Mouse (Mus musculus) G1E (cell line): ENCODE data around the gene Atp2b2. TPM values are rescaled to one million over a fixed set of nuclear protein-coding genes. Genes with fewer than 3 reads are reported as not detected.

Experiments
- ATAC-seq: 2 replicates; pipeline ENCODE4 v1.8.0; 2016; ENCODE audit warnings: mild to moderate bottlenecking; ENCODE audit not compliant: insufficient number of reproducible peaks, poor library complexity, low FRiP score, severe bottlenecking; ENCODE audit errors: extremely low read depth
- DNase-seq: peaks from one replicate; pipeline ENCODE4 v3.0.0; 2012; ENCODE audit warnings: low spot score
- H3K27me3 ChIP-seq: 2 replicates; pipeline ENCODE4 v1.6.1; 2012; ENCODE audit warnings: mild to moderate bottlenecking, low read length, inconsistent platforms; ENCODE audit not compliant: insufficient read depth
- H3K36me3 ChIP-seq: replicated peaks from 2 replicates; pipeline ENCODE3; 2012; ENCODE audit warnings: mild to moderate bottlenecking, inconsistent platforms
- H3K4me1 ChIP-seq: 2 replicates; pipeline ENCODE4 v1.6.1; 2012; ENCODE audit warnings: low read depth, low read length, inconsistent platforms, mixed read lengths; ENCODE audit not compliant: insufficient read depth
- H3K4me3 ChIP-seq: 2 replicates; pipeline ENCODE4 v1.5.1; 2012; ENCODE audit warnings: low read depth, mild to moderate bottlenecking, inconsistent platforms, low read length, moderate library complexity, mixed read lengths
- H3K9me3 ChIP-seq: replicated peaks from 2 replicates; pipeline ENCODE4 v1.6.1; 2012; ENCODE audit warnings: inconsistent platforms
- CTCF ChIP-seq: IDR thresholded peaks from 2 replicates; pipeline ENCODE4 v1.5.1; 2012; ENCODE audit warnings: low read depth, low read length, inconsistent platforms, mixed read lengths
- GATA1 ChIP-seq: IDR thresholded peaks from 2 replicates; pipeline ENCODE4 v1.6.1; 2012; ENCODE audit warnings: borderline replicate concordance, low read length, inconsistent platforms, mixed read lengths
- GATA2 ChIP-seq: IDR thresholded peaks from 2 replicates; pipeline ENCODE4 v1.6.1; 2012; ENCODE audit warnings: low read depth, low read length, inconsistent platforms, borderline replicate concordance
- POLR2AphosphoS5 ChIP-seq: IDR thresholded peaks from 2 replicates; pipeline ENCODE4 v1.6.1; 2012; ENCODE audit warnings: low read depth, low read length, inconsistent platforms; ENCODE audit not compliant: insufficient replicate concordance
- TAL1 ChIP-seq: conservative IDR thresholded peaks from 2 replicates; pipeline ENCODE4 v1.6.1; 2012; ENCODE audit warnings: low read depth, low read length, inconsistent platforms, mixed read lengths
- polyA plus RNA-seq: library from polyadenylated mRNA; stranded (reverse); fragments of >175 nt; gene quantifications from 2 replicates; pipeline ENCODE4 v1.2.3, GENCODE M21; 2012
- total RNA-seq, 2 experiments: library from RNA; stranded (forward) in 1 of 2; stranded (reverse) in 1 of 2; fragments of 200-1000 nt in 1 of 2; fragments of >200 nt in 1 of 2; fragmentation: Nextera tagmentation in 1 of 2; gene quantifications; 2 replicates each; pipeline ENCODE4 v1.2.3; 2014 to 2017

The Atp2b2 gene
- total and polyA plus RNA-seq, 3 experiments: 0.22 TPM; not detected in 2

GRCm38 (mm10) chr6:113891225-113891967, 151.0 kb downstream of the Atp2b2 start:
- Histone ChIP-seq H3K27me3 (no peaks in the 10 kb centered on the region), H3K4me3 (no peak overlapping the region)
- DNase-seq: no peak

DNA sequence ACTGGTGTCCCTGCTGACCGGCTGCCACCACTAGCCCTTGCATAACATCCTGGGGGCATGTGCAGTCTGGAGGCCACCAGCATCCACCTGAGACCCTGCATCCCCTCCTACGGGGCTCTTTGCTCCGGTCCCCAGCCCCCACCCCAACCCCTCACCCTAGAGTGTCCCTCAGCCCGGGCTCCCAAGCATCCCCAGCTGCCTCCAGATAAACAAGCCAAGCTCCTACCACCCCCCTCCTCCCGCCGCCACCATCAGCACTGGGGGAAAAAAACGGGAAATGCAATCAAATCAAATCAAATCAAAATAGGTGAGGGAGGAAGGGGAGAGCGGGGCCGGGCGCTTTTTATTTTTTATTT, 151.6 kb downstream of the Atp2b2 start:
- Histone ChIP-seq H3K36me3 (no peaks in the 10 kb centered on the region), H3K9me3 (peaks cover 97% of the 10 kb centered on the region), H3K4me3 (no peak overlapping the region), H3K27me3 (no peaks in the 10 kb centered on the region), H3K4me1 (no peaks in the 10 kb centered on the region)
- DNase-seq: no peak
- TF ChIP-seq GATA2 (no peak), TAL1 (no peak), POLR2AphosphoS5 (no peak), GATA1 (no peak), CTCF (no peak)
- ATAC-seq: no peak

More at GRCm38 (mm10) chr6:113891225-113891967, 151.0 kb downstream of the Atp2b2 start:
- ATAC-seq: no peak
- H3K36me3 ChIP-seq: no peaks in the 10 kb centered on the region
- TF ChIP-seq GATA1 (no peak), TAL1 (no peak), CTCF (no peak), POLR2AphosphoS5 (no peak), GATA2 (no peak)
- no peaks in the 10 kb centered on the region for H3K4me1 ChIP-seq
- peaks cover 95% of the 10 kb centered on the region for H3K9me3 ChIP-seq

DNA sequence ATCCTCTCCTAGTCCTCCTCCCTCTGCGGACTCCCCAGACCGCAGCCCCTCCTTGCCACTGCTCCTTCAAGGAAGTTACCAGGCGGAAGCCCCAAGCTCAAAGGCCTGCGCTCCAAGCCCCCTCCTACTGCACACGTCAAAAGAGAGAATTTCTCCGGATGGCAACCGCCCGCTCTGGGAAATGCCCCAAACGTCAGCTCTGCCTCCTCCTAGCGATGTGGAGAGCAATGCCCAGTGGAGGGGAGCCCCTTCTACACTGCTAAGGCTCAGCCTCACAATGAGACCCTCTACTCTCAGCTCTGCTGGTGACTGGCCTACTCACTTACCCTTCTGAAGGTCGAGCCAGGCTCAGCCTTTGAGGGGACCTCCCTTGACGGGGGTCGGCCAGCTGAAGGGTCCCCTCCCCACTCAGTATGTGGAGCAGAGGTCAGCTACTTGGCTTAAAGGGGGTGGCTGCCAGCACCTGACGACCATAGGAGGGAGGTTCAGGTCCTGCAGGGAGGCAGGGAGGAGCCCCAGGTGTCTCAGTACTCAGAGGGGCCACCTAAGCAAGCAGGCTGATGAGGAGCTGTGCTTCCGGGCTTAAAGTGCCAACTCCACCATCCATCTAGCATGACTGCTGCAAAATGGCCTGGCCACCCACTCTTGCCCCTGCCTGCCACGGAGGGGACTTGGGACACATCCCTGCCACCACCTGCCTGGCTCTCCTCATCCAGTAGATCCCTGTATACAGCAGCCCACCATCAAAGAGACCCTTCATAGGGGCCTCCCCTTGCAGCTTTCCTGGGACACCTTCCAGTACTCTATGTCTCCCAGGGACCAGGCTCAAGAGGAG, 152.2 kb downstream of the Atp2b2 start:
- H3K9me3 ChIP-seq: peaks cover 96% of the 10 kb centered on the region
- no peak overlapping the region for H3K4me3 ChIP-seq
- ATAC-seq (no peak), DNase-seq (no peak)
- no peaks in the 10 kb centered on the region for H3K4me1 ChIP-seq
- TF ChIP-seq POLR2AphosphoS5 (no peak), TAL1 (no peak), GATA1 (no peak), GATA2 (no peak), CTCF (no peak)
- no peaks in the 10 kb centered on the region for H3K27me3 ChIP-seq
- no peaks in the 10 kb centered on the region for H3K36me3 ChIP-seq

DNA sequence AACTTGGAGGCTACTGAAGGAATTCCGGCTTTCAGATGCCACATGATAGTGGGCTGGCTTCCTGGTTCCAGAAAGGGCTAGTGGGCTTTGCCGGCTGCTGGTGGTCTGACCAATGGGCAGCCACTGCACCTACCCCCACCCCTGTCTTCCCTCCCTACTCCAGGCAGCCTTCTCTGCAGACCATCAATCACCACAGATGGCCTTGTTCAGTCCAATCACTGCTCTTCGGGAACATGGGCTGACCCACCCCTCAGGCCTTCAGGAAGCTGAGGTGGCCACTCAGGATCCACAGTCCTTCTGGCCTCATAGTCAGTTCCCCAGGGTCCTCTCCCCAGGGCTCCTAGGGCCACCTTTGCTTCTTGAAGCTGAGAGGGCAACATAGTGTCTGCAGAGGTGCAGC, 153.2 kb downstream of the Atp2b2 start:
- TF ChIP-seq GATA2 (no peak), TAL1 (no peak), CTCF (no peak), POLR2AphosphoS5 (no peak), GATA1 (no peak)

DNA sequence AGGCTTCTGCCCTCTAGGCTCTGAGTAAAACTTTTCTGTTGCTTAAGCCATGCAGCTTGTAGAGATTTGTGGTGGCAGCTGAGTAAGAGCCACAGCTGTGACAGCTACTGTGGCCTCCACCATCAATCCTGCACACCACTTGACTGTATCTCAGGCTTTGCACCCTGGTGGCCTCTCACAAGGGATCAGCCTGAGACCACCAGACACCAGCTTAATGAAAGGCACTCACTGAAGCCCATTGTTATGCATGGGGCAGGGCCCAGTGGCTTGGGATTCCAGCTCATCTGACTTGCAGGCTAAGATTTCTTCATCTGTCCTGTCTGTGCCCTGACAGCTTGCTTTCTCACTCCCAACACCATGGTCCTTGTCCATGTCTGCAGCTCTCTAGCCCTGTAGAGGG, 155.5 kb downstream of the Atp2b2 start:
- Histone ChIP-seq H3K27me3 (no peaks in the 10 kb centered on the region), H3K4me1 (no peaks in the 10 kb centered on the region), H3K36me3 (no peaks in the 10 kb centered on the region), H3K4me3 (no peak overlapping the region), H3K9me3 (peaks cover 91% of the 10 kb centered on the region)
- DNase-seq (no peak), ATAC-seq (no peak)
- TF ChIP-seq GATA2 (no peak), CTCF (no peak), POLR2AphosphoS5 (no peak), TAL1 (no peak), GATA1 (no peak)

More for the DNA sequence above, 153.2 kb downstream of the Atp2b2 start:
- H3K9me3 ChIP-seq: peaks cover 96% of the 10 kb centered on the region
- no peaks in the 10 kb centered on the region for H3K36me3 ChIP-seq
- no peak for DNase-seq
- ATAC-seq: no peak
- no peak overlapping the region for H3K4me3 ChIP-seq
- no peaks in the 10 kb centered on the region for H3K27me3 ChIP-seq
- no peaks in the 10 kb centered on the region for H3K4me1 ChIP-seq

- TF ChIP-seq TAL1: no peak
- no peak for TF ChIP-seq POLR2AphosphoS5
- TF ChIP-seq GATA2: no peak
- no peak for TF ChIP-seq CTCF
- TF ChIP-seq GATA1: no peak
- H3K4me1 ChIP-seq: no peaks in the 10 kb centered on the region
- no peak overlapping the region for H3K4me3 ChIP-seq
- no peaks in the 10 kb centered on the region; the same call in 1 of the 2 replicates for H3K27me3 ChIP-seq
- ATAC-seq: no peak
- H3K9me3 ChIP-seq: peaks cover 91% of the 10 kb centered on the region
- DNase-seq: no peak
- H3K36me3 ChIP-seq: no peaks in the 10 kb centered on the region
Observed at GRCm38 (mm10) chr6:113884806-113885205, 157.6 kb downstream of the Atp2b2 start.
